Mouse (Mus musculus) G1E (cell line): Measurements from ENCODE around the gene Fam83e.

Experiments used
- CTCF ChIP-seq: IDR thresholded peaks from 2 replicates; pipeline ENCODE4 v1.5.1; 2012; ENCODE audit warnings: low read depth, low read length, inconsistent platforms, mixed read lengths
- GATA1 ChIP-seq: IDR thresholded peaks from 2 replicates; pipeline ENCODE4 v1.6.1; 2012; ENCODE audit warnings: borderline replicate concordance, low read length, inconsistent platforms, mixed read lengths
- POLR2AphosphoS5 ChIP-seq: IDR thresholded peaks from 2 replicates; pipeline ENCODE4 v1.6.1; 2012; ENCODE audit warnings: low read depth, low read length, inconsistent platforms; ENCODE audit not compliant: insufficient replicate concordance

GRCm38 (mm10) chr7:45727625-45728024 is 6.6 kb downstream of the Fam83e start:
- TF ChIP-seq CTCF (no peak), GATA1 (no peak), POLR2AphosphoS5 (no peak)
